Mouse (Mus musculus): Measurements from ENCODE around the gene Ubl4b.

The Ubl4b gene

DNA sequence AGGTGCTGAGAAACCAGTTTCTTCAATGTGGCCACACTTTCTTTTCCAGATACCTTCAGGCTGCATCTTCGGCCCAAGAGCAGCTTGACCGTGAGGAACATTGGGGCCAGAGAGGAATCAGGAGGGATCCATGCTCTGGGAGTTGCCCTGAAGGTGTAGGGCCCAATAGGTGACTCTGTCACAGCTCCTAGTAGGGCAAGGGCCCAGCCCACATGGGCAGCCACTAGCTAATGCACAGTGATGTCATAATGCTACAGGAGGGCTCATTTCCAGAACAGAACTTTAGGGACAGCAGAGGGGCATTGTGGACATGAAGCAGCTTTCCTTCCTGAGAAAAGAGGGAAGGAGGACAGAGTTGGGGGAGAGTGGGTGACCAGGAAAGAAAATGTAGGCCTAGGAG, at the start of gene Ubl4b:
Gene Ubl4b (minus strand): TSS at position 232 of the 400 bp plus-strand sequence.
- DNase-seq, result no peak

DNA sequence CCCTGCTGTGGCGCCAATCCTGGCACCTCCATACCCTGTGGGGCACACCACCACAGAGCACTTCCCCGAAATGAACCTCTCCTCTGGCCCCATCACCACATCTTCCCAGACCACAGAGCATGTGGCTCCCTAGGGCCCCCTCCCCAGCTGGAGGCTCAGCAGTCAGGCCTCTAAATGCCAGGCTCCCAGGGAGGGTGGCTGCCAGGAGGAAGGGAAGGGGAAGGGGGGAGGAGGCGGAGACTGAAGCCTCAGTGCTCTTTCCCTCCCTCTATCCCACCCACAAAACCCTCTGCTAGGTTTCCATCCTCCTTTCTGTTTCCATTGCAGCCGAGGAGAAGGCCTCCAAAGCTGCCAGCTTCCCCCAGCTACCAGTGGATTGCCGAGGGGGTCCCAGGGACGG, 45.3 kb upstream of the Ubl4b start:
- no peak for DNase-seq

DNA sequence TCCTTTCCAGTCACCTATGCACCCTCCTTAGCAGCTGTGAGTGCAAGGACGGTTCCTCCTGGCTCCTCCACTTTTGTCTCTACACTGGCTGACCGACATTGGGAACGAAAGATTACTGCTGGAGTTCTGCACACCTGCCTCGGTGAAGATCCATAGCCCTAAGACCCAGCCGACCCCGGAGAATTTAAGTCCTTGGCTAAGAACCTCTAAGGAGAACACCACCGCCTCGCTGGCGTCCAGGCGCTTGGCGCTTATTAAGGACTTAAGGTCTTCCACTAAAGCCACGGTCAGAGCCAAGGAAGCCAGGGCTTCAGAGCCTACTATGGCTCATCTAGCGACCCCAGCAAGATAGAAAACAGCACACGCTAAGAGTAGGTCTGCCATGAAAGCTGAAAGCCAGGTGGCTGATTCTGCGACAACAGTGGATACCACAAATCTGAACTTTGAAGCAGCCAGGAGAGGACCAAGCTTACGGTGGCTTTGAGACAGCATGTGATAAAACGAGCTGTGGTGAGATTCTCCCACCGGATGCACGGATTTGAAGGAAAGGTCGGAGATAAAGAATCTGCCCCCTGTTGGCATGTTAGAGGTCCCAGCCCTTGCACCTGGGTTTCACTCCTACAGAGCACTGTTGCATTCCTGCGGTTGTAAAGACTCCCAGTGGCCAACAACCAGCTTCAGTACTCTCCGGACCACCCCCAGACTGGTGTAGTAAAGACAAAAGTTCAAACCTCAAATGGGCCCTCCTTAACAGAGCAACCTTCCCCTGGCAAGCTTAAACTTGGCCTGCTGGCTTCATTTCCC, 42.9 kb upstream of the Ubl4b start:
- no peak for DNase-seq

DNA sequence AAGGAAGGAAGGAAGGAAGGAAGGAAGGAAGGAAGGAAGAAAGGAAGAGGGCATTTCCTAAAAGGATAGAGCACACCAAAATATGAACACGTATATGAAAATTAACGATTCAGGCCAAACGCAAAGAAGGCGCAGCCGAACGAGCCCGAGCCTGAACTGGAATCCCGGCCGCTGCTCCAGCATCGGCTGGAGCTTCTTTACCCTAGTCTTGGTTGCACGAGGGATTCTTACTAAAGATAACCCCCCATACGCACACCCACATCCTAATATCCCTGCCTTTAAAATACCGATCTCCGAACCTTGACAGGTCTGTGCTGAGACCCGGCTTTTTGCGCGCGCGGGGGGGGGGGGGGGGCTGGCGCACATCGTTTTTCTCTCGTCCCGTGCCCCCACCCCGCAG, 42.3 kb upstream of the Ubl4b start:
- DNase-seq, result no peak

DNA sequence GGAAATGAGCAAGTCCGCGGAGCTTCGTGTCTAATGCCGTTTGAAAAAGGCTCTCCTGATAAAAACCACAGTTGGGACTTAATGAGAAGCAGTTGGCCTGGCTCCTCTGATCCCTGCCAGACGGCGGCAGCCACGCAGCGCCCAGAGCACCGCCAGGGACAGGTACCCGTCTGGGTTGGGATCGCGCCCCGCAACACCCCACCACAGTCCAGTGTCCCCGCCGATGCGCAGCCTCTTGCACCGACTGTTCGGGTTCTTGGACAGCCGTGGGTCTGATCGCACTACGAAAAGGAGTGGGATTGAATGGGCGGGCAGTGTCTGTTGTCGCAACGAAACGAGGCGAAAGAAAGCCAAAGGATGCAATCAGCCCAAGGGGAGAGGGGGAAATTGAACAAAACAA, 41.7 kb upstream of the Ubl4b start:
- DNase-seq, result no peak

DNA sequence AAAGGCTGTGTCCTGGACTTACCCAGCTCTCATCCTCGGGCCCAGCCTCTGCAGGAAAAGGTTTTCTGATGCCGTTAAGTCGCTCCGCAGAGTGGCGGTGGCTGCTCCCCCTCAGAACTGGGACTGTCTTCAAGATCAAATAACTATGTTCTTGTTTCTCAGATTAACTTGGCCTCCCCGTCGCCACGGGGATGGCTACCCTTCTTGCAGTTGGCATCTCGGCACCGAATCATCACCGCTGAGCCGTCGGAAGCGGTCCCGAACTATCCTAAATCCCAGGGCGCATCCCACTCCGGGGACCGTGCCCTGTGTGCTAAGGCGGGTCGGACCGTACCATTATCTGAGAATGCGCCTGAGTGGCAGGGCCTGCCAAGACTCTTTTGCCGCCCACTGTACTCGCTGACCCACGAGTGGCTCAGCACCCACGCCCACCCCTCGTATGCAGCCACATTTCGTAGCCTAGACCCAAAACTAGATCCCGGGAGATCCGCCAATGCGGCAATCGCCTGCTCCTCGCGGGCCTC, 41.1 kb upstream of the Ubl4b start:
- no peak for DNase-seq

DNA sequence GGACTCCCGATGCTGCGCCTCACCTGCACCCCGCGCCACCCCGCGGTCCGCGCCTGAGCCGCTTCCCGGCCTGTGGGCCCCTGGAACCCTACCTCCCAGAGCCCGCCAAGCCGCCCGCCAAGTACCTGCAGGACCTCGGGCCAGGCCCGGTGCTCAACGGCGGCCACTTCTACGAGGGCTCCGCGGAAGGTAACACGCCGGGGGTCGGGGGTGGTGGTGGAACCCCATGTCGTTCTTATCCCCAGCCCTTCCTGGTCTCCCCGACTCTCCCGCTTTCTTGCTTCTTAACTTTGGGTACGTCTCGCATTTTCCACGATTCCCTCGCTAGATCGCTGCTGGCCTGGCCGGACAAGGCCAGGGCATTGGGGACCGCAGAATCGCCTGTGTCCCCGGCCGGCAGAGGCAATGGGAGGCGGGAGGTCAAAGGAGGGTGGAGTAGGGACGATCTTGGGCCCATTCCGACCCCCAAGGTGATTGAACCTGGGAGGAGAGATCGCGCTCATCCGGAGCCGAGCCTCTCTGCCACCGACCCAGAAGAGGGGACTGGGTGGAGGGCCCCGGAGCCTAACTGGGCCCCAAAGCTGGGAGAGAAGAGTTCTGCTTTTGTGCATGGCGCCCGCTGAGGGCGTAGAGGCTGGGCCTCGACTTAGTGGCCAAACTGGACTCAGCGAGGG, 40.5 kb upstream of the Ubl4b start:
- DNase-seq, result no peak

DNA sequence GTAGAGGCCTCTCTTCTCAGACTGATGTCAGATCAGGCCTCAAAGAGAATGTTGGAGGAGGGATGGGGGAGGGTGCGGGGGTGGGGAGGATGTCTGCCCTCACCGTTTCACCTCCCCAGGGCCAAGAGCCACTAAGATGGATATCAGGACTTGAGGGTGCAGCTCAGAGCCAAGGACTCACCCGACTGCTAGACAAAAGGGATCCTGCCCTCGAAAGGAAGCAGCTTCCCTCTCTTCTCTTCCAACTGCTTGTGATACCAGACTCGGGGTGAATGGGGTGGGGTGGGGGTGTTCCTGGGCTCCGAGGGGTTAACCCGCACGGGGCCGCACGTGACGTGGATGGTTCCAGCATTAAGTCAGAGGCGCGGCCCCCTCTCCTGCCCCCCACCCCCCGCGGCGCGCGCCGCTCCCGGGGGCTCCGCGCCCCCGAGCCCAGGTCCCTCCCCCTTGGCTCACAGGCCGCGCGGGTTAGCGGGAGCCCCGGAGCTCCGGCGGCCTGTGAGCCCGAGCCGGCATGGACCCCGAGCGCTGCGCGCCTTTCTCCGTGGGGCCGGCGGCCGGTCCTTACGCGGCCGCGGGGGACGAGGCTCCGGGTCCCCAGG, 39.9 kb upstream of the Ubl4b start, which contains the start of gene Alx3:
Gene Alx3 (plus strand): TSS at position 370 of the 602 bp plus-strand sequence.
- no peak for DNase-seq

DNA sequence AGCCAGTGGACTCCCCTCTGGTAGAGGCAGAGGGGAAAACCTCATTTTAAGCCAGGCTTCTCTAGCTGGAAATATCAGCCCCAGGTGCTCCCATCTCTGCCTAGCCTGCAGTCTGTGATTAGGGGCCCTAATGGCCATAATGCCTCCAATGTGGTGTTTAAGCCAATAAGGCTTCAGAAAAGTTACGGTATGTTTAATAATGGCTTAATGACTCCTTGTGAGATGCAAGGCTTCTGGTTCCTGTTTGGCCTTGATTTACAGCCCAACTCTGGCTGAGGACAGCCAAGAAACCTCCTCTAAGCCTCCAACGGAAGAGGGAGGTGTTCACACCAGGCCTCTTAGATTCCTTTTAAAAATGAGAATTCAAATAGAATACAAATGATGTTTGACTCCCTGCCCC, 38.8 kb upstream of the Ubl4b start:
- DNase-seq, result no peak

DNA sequence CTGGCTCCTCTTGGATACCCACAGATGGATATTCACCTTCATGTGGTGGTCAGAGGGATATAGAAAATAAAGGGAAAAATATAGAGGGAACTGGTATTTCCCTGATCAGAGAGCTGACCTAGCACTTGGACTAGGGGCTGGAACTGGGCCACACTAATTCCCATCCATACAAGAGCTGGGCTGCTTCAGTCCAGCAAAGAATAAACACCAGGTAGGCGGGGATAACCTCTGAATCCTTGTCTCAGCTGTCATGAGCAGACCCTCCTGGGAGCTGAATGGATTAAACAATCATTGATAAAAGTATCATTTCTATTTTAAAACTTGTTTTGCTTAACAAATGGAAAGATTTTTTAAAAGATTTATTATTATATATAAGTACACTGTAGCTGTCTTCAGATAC, 36.7 kb upstream of the Ubl4b start:
- no peak for DNase-seq

DNA sequence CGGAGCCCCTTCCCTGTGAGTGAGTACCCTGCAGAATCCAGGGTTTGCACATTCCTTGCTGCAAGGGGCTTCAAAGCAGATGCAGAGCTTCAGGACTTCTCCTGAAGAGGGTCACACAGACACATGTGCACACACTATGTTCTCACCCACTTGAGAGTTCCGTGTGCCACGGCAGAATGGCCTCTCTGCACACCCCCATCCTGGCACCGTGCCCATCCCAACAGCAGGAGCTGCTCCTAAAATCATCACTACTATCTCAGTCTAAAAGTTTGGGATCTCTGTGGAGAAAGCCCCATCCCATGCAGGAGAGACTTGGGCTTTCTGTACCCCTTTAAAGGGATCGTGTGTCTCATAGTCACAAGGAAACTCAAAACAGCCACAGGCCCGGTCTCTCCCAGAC, 31.6 kb upstream of the Ubl4b start:
- DNase-seq, result no peak

DNA sequence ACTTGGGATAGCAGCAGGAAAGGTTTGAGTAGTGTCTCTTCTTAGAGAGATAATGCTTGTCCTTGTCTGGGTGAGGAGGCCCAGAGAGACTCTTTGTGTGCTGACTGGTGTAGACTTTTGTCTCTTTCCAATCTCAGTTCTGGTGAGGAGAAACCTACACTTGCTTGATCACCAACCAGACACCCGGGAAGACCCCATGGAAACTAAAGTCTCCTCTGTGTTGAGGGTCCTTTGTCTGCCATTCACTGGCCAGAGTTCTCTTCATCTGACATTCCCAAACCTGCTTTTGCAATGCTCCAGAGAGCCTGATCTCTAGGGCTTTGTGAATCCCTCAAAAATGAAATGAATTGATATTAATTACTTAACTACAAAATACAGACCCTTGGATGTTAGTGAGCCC, 29.0 kb upstream of the Ubl4b start:
- DNase-seq, result no peak

DNA sequence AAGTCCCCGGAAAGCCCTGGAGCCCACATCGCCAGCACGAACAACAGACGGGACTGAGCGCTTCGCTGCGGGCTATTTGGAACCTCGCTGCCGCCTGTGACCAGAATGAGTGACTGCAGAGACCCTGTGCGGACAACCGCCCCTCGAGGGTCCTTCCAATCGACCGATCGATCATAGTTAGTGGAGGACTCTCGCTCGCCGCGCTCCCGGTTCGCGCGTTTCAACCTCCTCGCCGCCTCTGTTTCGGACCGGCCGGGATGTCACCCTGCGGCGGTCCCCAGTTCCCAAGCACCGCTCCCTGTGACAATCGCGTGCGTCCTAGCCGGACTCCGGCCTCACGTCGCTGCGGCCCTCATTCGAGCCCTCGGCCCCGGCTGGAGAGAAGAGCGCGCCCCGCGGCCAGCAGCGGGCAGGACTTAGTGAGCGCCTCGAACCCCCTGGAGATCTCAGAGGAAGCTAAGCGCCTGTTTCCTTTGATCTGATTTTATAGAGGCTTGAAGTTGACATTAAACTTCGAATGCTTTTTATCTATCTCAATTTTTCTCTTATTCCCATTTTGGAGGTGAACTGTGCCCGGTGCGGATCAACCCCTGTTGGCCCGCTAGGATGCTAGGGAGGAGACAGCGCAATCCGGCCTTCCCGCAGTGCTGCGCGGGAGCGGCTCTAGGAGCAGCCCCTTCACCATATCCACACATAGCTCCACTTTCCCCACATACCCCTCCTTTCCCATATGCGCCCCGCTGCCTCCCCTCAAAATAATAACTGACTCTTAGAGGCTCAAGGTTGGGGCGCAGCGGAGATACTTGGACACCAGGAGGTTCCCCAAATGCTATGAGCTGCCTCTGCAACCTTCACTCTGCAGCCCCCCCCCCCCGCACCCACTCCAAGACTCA, 28.2 kb upstream of the Ubl4b start:
- no peak for DNase-seq

DNA sequence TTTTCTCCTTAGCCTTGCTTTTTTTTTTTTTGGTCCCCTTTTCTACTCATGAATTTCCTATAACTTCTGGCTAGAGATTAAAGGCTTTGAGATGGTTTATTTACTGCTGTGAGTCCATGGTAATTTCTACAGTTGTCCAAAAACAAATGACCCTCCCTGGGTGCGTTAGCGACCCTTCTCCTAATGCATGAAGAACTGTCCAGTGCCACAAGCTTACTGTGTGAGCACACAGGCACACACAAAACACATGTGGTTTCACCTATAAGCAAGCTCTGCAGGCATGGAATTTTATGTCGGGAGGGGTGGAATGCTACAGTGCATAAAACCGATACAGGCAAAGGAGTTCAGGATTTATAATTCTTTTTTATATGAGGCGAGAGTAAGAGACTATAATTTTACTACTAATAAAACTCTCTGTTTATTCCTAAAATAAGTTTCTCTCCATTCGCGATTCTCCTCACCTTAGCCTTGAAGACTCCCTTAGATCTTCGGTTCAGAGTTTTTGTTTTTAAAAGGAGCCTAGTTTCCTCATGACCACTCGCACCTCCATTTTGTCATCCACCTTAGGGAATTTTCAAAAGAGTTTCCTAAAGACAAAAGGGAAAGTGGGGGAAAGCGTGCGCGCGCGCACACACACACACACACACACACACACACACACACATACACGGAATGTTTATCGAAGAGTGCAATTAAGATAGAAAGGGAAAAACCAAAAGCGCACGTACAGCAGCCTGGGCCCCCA, 27.4 kb upstream of the Ubl4b start:
- DNase-seq, result no peak

DNA sequence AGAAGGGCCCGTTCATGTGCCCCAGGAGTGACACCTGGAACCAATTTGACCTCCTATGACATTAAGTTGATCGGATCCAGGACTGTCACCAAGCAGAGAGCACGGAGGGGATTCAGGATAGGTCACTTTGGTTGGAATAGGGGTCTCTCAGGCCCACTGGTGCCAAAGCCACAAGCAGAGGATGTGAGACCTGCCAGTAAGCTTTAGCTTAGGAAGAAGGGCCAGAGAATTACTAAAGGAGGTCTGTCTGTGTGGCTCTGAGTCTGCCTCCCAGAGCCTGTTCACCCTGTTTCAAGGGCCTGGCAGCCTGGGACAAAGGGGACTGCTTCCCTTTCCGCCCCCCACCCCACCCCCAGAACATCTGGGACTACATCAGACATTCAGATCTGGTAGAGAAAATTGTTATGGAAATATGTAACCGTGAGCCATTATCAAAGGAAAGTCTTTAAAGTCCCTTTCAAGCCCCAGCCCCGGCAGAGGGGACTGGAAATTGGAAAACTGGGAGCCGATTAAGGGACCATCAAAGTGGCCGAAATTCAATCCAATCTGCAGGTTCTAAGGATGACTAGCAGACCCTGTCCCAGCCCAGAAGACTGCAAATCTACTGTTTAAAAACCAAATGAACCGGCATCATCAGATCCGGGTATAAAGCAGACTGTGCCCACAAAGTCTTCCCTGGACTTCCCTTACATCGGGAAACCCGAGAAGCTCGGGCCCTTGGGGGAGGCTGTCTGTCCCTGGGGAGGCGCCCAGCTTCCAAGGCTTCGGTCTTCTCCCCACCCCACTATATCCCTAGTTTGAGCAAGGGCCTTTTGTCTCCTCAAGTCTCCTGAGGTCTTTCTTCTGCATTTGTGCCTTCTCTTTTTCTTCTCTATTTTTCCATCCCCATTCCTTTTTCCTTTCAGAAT, 26.5 kb upstream of the Ubl4b start:
- DNase-seq, result no peak

DNA sequence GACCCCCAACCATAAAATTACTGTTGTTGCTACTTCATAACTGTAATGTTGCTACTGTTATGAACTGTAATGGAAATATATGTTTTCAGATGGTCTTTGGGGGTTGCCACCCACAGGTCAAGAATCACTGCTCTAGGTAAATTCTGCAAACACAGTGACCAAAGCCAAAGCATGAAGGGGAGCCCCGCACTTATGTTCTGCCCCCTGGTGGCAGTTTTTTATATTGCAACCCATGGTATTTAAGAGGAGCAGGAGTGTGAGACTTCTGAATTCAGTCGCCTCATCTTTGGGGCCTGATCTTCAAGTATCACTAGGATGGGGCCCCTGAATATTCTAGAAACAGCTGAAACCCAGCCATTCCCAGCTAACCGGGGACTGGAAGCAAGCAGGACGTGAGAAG, 24.6 kb upstream of the Ubl4b start:
- DNase-seq, result no peak

DNA sequence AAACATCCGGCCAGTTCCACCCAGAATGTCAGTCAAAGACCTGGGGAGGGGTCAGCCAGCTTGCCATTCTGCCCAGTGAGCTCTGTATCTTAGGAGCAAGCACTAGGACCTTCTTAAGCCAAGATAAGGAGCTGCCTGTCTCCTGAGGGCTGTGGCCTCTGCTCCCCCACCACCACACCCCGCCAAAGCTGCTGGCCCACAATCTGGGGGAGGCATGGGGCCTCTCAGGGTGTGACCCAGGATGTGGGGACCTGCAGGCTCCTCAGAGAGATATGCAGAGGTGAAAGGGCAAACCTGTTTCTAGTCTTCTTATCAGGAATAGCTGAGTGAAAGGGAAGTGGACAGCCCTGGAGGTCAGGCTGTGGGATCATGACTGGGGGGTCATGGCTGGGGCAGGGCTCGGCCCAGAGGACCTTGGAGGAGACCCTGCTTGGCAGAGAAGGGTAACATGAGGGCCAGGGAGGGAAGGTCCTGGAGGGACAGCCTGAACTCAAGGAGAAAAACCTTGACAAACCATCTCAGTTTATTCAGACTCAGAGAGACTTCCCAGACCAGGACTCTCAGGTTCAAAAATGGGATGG, 23.0 kb upstream of the Ubl4b start:
- no peak for DNase-seq

DNA sequence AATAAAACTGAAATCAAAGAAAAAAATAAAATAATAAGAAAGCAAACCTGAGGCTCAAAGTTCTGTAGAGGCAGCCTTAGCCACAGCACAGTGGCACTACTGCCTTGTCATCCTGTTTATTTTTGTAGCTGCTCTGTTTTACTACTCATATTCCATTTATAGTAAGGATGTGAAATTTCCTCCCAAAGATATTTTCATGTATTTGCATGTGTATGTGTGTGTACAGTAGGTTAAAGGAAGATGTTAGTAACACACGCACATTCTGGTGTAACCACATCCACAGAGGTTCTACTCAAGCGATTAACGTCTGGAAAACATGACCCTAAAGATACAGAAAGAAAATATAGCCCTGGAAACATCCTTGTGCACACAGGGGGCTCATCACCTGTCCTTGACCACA, 21.9 kb upstream of the Ubl4b start:
- no peak for DNase-seq

DNA sequence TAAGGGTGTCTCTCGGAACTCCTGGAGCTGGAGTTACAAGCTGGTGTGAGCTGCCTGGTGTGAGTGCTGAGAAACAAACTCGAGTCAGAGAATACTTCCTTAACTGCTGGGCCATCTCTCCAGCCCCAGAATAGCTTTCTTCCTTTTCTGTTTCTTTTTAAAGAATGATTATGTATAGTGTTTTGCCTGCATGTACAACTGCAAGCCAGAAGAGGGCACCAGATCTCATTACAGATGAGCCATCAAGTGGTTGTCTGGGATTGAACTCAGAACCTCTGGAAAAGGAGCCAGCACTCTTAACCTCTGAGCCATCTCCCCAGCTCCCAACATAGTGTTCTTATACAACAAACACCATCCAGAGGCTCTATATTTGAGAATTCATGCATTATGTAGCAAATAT, 16.3 kb upstream of the Ubl4b start:
- DNase-seq, result no peak

DNA sequence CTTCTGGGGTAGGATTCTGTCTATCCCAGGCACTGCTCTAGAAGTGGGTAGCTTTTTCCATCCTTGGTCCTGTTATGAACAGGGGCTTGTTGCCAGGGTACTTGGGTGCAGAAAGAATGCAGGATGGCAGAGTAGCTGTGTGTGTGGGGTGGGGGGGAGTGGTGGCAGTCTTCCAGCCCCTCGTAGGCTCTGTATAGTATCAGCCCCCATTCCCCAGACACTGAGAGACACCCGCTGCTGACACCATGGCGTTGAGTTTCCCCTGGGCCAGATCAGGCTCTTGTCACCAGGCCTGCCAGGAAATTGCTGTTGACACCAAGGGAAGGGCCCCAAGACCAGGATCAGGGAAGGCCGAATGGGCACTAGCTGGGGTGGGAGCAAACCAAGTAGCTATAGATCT, 13.8 kb upstream of the Ubl4b start:
- DNase-seq, result no peak

DNA sequence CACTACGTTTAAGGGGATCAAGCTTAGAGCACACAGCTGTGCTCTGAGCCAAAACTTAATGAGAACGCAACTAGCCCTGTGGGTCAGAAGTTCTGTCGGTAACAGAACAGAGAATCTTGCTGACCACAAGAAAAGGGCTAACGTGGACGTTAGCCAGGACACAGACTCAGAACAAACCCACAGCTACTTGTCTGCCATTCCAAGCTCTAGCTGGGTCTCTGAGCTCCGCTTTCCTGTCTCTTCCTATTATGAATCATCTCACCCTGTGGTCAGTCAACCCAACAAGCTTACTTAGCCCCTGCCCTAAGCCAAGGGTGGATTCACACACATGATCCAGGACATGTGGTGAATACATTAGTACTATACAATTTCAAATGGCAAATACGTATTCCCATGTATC, 12.9 kb upstream of the Ubl4b start:
- no peak for DNase-seq

Measured in kidney, adult 11 months (tissue).